Mouse (Mus musculus): ENCODE data around the gene Gm12216.

The Gm12216 gene

GRCm38 (mm10) chr11:53794671-53795557 is 64.1 kb downstream of the Gm12216 start:
- peak; percentile 74 for DNase-seq

- DNase-seq = peak; percentile 52
These were observed 65.0 kb downstream of the Gm12216 start for GRCm38 (mm10) chr11:53794015-53794414.

GRCm38 (mm10) chr11:53792986-53793385 is 66.1 kb downstream of the Gm12216 start:
- peak; percentile 69 for DNase-seq

- no peak for DNase-seq
These were observed 69.8 kb downstream of the Gm12216 start for GRCm38 (mm10) chr11:53789277-53789676.

DNA sequence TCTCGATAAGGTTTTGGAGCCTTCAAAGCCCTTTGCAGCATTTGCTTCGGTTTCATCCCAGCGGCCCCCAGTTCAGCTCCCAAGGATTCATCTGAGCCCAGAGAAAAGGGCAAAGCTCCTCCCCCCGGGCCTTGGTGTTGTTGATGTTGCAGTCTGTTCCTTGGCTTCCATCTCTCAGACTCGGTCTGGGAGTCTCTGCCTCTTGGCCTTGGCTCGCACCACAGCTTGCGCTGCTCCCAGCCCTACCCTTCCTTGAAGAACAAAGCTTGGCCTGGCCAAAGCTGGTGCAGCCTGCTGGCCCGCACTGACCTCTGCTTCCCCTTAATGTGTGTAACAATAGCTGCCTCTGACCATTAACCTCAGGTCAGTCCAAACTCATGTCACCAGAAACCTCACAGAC is 70.9 kb downstream of the Gm12216 start:
- DNase-seq = peak; percentile 85

DNA sequence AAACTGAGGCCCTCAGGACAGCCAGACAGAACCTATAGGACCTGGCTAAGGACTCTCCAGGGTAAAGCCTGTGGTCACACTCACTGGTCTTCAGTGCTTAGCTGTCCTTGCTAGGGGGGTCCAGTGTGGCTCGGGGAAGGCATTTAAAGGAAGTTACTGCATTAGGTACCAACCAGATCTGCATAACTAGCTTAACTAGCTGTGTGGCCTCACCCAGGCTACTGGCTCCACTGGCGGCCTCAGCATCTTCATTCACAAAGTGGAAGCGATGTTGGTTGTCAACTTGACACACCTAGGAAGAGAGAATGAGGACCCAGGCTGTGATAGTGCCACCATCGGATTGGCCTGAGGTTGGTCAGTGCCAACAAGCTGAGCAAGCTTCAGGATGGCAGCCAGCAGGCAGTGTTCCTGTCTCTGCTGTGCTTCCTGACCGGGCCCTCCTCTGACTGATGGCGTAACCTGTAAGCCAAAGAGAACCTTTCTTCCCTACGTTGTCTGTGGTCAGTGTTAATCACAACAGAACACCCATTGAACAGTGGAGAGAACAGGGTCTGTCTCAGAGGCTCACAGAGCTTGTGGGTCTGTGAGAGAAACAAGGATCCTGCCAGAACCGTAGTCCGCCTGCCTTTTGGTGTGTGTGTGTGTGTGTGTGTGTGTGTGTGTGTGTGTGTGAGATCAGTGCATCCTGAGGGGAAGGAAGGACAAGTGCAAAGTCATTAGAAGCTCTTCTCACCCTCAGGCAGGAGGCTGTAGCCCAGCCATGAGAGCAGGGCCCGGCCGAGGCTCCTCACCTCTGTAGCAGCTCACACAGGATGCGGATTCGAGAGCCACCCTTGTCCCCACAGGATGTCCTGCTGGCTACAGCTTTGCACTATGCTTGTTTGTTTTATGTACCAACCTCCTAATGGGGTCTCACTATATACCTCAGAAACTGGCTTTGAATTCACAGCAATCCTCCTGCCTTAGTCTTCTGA is 72.7 kb downstream of the Gm12216 start:
- DNase-seq = peak; percentile 56

GRCm38 (mm10) chr11:53785311-53785936 is 73.6 kb downstream of the Gm12216 start:
- no peak for DNase-seq

DNA sequence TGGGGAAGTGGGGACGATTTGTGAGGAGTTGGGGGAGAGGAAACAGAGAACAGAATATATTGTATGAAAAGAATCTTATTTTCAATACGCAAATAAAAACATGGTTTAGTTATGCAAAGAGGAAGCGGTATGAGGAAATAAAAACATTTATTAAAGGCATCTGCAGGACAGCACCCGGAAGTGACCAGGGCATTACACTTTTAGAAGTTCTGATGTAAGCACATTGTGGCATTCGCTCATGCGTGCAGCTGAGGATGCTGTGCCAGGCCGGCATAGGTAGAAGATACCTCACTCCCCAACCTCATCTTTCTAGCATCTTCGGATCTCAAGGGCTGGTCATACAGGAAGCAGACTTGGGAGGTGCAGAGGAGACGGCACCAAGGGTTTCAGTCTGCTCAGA is 75.8 kb downstream of the Gm12216 start:
- no peak for DNase-seq

- DNase-seq = peak; percentile 61
These were observed 77.1 kb downstream of the Gm12216 start for GRCm38 (mm10) chr11:53781964-53782363.

DNA sequence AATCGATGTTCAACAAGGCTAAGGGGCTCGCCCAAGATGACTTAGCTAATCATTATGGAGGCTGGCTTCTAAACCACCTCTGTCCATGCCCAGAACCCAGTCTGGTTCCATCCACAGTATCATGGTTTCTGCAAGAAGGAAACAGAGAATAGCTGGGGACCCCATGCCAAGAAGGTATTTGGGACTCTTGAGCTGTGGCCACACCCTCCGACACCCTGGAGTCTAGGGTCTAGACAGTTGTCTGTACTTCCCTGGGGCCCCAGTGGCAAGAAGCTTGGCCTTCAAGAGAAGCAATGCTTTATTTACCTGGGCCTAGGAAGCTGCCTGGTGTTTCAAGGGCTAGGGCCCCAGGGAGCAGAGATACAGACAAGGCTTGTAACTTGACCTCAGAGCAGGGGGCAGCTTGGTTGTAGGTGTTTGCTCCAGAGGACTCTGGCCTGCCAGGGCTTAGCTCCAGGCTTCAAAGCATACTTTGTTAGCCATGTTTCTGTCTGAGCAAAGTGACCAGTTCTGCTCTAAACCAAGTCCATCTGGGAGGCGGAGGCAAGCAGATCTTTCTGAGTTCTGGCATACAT is 77.8 kb downstream of the Gm12216 start:
- DNase-seq = no peak

GRCm38 (mm10) chr11:53780262-53780661 is 78.8 kb downstream of the Gm12216 start:
- DNase-seq = no peak

DNA sequence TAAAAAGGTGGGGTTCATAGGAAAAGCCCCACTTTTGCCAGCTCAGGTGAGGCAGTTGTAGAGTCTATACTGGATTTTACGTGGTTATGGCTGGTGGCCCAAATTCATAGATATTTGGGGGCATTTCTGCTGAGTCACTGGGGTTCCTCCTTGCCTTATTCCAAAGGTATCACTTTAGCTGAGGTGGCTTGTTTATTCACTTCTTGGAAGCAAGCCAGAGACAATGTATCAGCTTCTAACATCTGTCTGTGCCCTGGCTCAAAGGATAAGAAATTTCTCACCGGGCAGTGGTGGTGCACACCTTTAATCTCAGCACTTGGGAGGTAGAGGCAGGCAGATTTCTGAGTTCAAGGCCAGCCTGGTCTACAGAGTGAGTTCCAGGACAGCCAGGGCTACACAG is 79.2 kb downstream of the Gm12216 start:
- no peak for DNase-seq

- DNase-seq = no peak
These were observed 80.6 kb downstream of the Gm12216 start for GRCm38 (mm10) chr11:53778455-53778854.

GRCm38 (mm10) chr11:53777736-53778135 is 81.3 kb downstream of the Gm12216 start:
- DNase-seq = no peak

- no peak for DNase-seq
These were observed 84.3 kb downstream of the Gm12216 start for GRCm38 (mm10) chr11:53774659-53775255.

GRCm38 (mm10) chr11:53773641-53774360 is 85.3 kb downstream of the Gm12216 start:
- DNase-seq = no peak

GRCm38 (mm10) chr11:53773087-53773486 is 86.0 kb downstream of the Gm12216 start, which contains the start of gene Gm17334:
TSS of gene Gm17334 (minus strand) at chr11:53773187.
- no peak for DNase-seq

- no peak for DNase-seq
These were observed 86.5 kb downstream of the Gm12216 start for GRCm38 (mm10) chr11:53772536-53772935.

DNA sequence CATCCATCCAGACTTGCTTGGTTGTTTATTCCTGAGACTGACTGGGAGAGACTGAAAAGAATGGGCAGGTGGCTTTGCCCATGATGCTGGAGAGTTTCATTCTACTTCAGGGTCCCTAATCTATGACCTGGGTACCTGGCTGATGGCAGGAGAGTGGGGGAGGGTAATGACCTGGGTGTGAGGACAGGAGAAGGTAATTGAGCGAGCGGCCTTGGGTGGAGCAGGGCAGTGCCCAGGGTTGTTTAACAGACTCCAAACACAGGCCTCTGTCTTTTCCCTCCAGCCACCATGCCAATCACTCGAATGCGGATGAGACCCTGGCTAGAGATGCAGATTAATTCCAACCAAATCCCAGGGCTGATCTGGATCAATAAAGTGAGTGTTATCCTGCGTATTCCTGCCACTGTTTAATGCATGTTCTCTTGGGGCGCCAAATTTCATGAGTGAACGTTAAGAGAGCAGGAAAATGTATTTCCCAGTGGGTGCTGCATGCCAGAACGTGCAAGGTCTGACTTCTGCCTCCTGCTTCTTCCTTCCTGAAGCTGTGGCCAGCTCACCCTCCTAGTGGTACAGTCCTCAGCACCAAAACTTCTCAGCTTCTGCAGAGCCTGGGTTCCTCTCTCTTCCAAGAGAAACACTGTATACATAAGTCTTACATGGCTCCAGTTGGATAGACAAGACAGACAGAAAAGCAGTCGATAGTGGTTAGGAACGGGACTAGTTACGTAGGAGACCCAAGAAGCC is 87.9 kb downstream of the Gm12216 start:
- DNase-seq = no peak

- DNase-seq = peak; percentile 89
These were observed 88.8 kb downstream of the Gm12216 start for GRCm38 (mm10) chr11:53770125-53770791.
